Mouse (Mus musculus) testis, postnatal 14 days (tissue): ENCODE data around the gene Olfr961.

Experiments used
- DNase-seq: peaks from one replicate; pipeline ENCODE4 v3.0.0; 2021; ENCODE audit warnings: low spot score

Olfr961 gene

DNA sequence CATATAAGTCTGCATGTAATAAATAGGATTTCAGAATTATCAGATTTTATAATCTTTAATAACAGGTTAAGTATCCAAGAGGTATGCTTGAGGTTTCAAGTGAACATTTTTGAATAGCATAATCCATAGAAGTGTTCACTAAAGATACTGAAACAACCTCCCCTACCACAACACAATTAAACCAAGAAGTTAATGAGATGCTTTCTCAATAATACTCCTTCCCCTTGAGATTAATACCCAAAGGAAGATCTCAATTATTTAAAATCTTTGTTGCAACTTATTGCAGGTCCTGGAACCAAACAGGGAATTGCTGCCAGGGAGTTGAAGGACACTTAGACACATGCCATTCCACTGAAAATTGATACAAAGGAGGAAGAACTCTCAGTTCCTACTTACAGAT is at the start of gene Olfr961:
Olfr961 (plus strand) TSS at position 301 of the 400 bp plus-strand sequence.
- DNase-seq, result no peak

DNA sequence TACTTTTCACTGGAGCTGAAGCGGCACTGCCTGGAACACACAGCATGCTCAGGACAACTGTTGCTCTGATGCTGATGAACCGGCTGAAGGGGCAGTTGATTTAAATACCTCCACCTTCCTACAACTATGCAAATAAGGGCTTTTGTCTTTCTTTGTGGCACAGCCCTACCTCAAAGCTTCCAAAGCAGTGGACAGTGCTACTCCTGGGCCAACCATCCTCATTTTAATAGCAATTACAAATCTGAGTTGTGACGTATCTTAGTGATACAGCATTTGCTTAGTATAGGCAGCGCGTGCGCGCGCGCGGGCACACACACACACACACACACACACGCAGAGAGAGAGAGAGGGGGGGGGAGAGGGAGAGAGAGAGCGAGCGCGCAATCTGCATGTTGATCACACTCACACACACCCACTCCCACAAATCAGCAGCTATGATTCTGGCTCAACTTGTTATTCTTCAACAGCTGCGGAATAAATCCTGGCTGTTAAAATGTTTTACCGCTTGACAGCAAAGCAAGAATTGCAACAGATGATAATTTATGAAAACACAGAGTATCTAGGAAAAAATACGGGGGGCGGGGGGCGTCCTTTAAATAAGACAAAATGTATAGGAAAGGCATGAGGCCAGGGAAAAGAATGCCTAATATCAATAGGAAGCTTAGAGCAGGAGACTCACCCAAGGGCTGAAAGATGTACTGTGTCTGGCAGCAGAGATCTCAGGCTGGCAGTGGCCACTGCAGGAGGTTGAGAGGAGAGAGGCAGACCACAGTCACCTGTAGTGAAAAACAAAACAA is 42.2 kb upstream of the Olfr961 start:
- DNase-seq, result no peak

DNA sequence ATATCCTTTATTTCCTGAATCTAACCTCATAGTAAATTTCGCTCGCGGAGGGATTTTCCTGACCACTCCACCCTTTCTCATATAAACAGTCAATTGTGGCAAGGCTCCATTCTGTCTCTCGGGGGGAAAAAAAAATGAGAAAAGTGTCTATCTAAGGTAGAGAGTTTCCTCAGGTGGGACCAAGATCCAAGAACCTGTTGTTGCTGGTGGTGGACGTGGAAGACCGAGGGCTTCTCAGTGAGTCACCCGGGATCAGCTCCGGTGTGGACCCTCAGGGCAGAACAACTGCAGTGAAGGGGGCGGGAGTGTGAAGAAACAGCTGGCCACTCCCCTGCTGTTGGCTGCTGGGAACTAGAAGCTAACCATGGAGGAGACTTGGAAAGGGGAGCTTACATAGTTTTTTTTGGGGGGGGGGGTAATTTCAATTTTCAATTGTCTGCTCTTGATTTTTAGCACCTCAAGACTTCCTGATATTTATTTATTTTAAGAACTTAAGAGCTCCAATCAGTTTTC is 41.5 kb upstream of the Olfr961 start:
- no peak for DNase-seq

DNA sequence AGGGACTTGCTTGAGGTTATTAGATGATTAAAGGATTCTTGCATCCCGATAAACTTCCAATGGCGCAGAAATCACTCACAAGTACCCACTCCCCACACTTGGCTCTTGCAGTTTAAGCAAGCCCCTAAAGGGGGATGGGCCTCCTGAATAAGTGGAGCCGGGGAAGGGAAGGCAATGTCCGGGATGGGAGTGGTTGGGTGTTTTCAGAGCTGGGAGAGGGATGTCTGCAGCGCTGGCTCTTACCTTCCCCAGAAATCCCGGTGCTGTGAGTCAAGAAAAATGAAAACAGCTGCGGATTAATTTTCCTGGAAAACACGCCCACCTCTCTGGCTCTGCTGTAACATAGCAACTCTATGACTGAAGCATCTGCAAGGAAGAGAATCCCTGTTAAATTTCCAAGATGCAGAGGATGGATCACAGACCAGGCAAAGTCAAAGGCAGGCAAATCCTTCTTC is 40.9 kb upstream of the Olfr961 start, which contains the start of gene AW551984:
AW551984 (minus strand) TSS at position 405 of the 455 bp plus-strand sequence.
- no peak for DNase-seq

DNA sequence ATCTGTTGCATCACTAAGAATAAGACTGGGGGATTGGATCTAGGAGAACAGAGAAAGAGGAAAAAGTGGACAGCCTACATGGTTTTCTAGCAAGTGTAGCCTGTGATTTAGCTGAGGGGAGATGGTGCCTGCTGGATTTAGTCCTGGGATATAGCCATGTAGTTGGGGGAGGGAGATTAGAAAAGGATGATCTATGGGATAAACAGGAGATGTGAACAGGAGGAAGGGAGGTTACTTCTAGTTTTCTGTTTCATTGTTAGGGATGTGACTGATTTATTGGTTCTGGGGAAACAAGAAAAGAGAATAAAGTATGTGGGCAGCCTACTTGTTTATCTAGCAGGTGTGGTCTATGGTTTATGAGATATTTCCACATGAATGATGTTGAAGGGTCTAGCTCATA is 36.4 kb upstream of the Olfr961 start:
- DNase-seq, result no peak

DNA sequence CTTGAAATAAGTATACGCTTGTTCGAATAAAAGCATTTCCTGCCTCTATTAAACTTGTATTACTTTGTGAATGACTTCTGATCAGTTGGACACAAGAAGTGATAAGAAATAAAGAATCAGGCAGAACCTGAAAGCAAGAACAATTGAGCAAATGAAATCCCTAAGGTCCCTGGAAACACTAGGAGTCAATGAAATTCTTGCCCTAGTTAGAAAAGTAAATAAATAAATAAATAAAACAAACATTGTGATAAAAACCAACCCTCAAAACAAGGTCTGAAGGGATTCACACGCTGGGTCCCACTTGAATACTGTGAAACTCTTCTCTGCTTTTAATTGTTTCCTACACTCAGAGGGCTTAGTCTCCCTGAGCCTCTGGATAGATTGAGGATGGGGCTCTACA is 34.5 kb upstream of the Olfr961 start, which contains the start of gene Olfr148:
Olfr148 (plus strand) TSS at position 301 of the 400 bp plus-strand sequence.
- DNase-seq, result no peak

DNA sequence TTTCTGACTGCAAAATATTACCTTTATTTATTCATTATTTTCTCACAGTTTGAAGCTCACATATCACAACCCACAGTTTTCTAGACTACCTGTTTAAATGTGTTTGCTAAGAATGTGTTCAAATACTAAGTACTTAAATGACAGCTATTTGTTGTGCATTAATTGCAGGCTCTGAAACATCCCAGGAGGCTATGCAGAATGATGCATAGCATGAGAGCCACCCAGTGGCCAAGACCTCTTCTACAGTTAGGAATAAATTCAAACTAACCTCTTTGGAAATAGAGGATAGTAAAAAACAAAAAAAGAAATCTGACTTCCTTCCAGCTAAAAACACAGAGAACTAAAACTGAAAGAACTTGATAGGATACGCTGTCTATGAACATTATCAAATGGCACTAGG is 32.9 kb upstream of the Olfr961 start:
- DNase-seq, result no peak

DNA sequence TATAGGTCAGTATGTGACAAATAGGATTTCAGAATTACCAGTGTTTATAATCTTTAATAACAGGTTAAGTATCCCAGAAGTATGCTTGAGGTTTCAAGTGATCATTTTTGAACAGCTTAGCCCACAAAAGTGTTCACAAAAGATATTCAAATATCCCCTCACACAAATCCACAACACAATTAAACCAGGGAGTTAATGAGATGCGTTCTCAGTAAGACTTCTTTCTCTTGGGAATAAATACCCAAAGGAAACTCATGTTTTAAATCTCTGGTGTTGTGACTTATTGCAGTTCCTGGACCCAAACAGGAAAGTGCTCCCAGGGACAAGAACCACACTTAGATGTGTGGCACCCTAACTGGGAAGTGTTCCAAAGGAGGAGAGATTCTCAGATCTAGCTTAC is 23.8 kb upstream of the Olfr961 start, which contains the start of gene Olfr960:
Olfr960 (plus strand) TSS at position 301 of the 400 bp plus-strand sequence.
- no peak for DNase-seq

DNA sequence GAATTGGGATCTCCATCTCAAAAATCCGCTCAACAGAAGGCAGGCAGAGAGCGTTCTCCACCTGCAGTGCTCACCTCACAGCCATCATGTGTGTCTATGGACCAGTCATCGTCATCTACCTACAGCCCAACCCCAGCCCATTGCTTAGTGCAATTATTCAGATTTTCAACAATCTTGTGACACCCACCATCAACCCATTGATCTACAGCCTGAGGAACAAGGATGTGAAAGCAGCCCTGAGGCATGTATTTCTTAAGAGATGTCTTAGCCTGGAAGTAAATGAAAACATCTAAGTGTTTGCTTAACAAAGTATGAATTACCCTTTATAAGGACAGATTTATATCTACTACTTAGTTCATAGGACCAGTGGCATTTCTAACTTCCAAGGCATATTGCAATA is 21.1 kb upstream of the Olfr961 start:
- DNase-seq, result no peak

DNA sequence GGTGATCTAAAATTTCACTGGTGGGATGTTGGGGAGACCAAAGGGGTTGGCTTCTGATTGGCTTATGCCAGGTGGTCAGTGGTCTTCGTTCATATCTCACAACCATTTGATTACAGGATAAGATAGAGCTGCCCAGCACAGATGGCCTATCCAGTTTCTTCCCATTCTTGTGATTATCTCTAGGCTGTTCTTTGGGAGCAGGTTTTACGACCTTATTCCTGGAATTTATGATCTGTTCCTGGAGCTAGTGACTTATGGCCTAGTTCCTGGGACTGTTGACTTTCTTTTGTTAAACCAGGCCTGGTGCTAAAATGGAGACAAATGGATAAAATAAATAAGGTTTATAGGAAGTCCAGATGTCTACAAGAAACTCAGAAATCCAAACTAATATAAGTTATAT is 20.2 kb upstream of the Olfr961 start:
- no peak for DNase-seq

DNA sequence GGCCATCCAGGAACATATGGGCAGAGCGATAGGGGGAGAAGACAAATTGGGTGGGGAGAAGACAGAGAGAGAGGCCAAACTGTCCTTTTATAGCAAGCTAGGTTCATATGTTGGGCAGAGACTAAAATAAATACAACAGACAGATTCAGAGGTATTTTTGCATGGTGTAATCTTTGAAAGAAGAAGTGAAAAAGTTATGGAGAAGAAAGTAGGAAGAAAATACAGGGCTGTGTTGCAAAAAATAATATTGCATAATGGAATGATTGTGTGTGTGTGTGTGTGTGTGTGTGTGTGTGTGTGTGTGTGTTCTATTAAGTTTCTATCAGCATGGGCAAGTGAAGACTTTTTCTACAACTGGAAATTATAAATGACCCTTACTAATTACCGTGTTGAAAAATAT is 15.8 kb upstream of the Olfr961 start:
- DNase-seq, result no peak

DNA sequence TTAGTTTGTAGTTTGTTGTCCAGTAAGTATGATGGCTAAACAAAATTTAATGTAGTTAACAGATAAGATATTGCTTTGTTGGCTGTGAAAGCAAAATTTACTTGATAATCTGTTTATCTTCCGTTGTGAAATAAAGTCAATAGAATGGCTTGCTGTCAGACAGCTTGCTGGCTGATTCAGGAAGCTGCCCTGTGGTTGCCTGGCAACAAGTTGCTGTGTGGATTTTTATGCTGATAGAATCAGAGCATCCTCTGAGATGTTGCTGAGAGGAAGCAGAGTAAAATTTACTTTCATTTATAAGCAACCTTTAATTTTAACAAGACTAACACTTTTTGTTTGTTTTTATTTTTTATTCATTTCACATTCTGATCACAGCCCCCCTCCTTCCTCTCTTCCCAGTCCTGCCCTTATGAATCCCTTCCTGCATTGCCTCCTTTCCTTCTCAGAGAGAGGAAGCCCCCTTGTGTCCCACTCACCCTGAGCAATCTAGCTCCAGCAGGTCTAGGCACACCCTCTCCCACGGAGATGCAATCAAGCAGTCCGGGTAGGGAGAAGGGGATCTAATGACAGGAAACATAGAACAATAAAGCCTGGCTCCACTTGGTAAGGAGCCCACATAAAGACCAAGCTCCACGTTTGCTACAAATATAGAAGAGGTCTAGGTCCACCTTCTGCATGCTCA is 10.8 kb upstream of the Olfr961 start:
- DNase-seq, result no peak

DNA sequence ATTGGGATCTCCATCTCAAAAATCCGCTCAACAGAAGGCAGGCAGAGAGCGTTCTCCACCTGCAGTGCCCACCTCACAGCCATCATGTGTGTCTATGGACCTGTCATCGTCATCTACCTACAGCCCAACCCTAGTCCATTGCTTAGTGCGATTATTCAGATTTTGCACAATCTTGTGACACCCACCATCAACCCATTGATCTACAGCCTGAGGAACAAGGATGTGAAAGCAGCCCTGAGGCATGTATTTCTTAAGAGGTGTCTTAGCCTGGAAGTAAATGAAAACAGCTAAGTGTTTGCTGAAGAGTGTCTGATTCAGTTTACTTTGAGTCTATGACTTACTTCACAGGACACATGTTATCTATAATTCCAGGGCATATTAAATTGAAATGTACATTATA is 2.5 kb downstream of the Olfr961 start:
- DNase-seq, result no peak

DNA sequence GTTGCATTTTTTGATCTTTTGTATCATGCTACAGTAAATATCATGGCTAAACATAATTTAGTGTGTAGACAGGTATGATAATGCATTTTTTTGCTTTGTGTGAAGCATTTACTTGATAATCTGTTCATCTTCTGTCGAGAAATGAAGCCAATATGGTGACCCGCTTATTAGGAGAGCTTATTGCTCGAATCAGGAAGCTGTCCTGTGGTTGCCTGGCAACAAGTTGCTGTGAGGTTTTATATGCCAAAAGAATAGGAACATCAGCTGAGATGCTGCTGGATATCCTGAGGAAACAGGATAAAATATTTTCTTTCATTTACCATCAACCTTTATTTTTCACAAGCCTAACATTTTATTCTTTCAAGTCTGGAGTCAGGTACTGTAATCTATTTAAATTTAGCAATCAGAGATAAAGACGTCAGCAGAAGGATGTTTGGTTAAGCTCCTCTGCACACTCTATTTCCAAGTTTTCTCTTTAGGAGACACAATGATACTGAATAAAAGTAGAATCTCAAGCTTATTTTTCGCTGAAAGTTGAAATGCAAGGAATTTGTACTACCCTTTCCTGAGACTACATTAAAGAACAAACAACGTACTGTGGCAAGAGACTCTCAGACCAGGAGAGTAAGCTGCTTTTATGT is 10.0 kb downstream of the Olfr961 start:
- DNase-seq, result no peak

DNA sequence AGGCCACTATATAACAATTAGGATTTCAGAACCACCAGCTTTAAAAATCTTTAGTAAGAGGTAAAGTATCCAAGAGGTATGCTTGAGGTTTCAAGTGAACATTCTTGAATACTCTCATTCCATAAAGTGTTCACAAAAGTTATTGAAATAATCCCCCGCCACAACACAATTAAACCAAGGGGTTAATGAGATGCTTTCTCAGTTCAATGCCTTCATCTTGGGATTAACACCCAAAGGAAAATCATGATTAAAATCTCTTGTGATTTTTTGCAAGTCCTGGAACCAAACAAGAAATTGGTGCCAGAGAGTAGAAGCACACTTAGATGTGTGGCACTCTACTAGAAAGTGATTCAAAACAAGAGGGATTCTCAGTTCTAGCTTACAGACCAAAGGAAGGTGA is 22.0 kb downstream of the Olfr961 start, which contains the start of gene Olfr963:
Olfr963 (plus strand) TSS at position 301 of the 400 bp plus-strand sequence.
- no peak for DNase-seq

DNA sequence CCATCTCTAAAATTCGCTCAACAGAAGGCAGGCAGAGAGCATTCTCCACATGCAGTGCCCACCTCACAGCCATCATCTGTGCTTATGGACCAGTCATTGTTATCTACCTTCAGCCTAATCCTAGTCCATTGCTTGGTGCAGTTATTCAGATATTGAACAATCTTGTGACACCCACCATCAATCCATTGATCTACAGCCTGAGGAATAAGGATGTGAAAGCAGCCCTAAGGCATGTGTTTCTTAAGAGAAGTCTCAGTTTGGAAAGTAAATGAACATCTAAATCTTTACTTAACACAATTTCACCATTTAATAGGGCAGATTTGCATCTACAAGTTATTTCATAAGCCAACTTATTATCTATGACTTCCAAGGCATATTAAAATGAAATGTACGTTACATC is 24.8 kb downstream of the Olfr961 start:
- DNase-seq, result no peak

DNA sequence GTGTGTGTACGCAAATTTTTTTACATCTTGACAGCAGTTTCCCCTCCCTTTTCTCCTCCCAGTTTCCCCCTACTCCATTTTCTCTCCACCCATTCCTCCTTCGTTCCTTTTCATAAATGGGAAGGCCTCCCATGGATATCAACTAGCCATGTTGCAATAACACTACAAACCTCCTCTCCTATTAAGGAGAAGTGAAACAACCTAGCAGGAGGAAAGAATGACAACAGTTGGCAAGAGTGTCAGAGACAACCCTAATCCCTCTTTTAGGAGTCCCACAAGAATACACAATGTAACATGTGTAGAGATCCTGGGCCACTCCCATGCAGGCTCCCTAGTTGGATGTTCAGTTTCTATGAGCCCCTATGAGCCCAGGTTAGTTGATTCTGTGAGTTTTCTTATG is 29.9 kb downstream of the Olfr961 start:
- DNase-seq, result no peak

DNA sequence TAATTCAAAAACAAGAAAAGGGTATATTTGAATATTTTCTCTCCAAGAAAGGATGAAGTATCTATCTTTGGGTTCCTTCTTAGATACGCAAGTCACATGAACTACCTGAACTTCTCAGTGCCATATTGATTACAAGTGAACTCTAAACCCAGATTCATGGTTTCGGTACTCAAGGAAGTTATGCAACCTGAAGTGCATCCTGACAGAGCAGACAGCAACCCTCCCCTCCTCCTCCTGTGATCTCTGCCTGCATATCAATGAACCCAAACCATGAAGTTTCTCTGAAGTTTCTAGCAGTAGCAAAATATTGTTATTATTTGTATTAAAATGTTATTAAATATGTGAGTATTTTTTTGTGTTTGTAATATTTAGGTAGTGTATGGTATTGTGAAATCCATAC is 33.7 kb downstream of the Olfr961 start:
- no peak for DNase-seq

DNA sequence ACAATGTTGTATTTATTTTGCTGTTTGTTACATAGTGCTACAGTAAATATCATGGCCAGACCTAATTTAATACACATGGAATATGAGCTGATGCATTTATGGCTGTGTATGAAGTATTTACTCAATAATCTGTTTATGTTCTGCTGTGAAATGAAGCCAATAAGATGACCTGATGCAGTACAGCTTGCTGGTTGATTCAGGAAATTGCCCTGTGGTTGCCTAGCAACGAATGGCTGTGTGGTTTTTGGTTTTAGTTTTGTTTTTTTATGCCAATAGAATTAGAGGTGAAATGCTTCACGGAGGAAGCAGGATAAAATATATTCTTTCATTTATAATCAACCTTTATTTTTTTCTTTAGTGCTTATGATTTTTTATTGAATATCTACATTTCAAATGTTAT is 34.4 kb downstream of the Olfr961 start:
- no peak for DNase-seq
